Mouse (Mus musculus) small intestine, adult 2 months (tissue): ENCODE measurements around the gene Scimp. TPM values are rescaled to one million over a fixed set of nuclear protein-coding genes. Genes with fewer than 3 reads are reported as not detected.

Source experiments
- H3K27ac ChIP-seq: fragments of 200-500 bp; 2 replicates; pipeline ENCODE4 v1.5.1; 2012; ENCODE audit warnings: low read depth, low read length, control low read depth, inconsistent platforms; ENCODE audit not compliant: insufficient read depth
- H3K27me3 ChIP-seq: fragments of 200-500 bp; 2 replicates; pipeline ENCODE4 v1.6.1; 2012; ENCODE audit warnings: mild to moderate bottlenecking, moderate library complexity, low read length, inconsistent platforms; ENCODE audit not compliant: control insufficient read depth, insufficient read depth
- H3K36me3 ChIP-seq: fragments of 200-500 bp; 2 replicates; pipeline ENCODE4 v1.6.1; 2012; ENCODE audit warnings: mild to moderate bottlenecking, low read length, control low read depth, inconsistent platforms; ENCODE audit not compliant: control insufficient read depth, insufficient read depth
- H3K4me1 ChIP-seq: fragments of 200-500 bp; 2 replicates; pipeline ENCODE4 v1.6.1; 2012; ENCODE audit warnings: low read length, inconsistent platforms, mixed read lengths; ENCODE audit not compliant: control insufficient read depth, insufficient read depth, insufficient read length
- H3K4me3 ChIP-seq: fragments of 200-500 bp; 2 replicates; pipeline ENCODE4 v1.5.1; 2012; ENCODE audit warnings: low read depth, mild to moderate bottlenecking, control low read depth, inconsistent platforms, low read length, moderate library complexity
- CTCF ChIP-seq: fragments of 200-500 bp; IDR thresholded peaks from 2 replicates; pipeline ENCODE4 v1.5.1; 2012; ENCODE audit warnings: low read depth, mild to moderate bottlenecking, control low read depth, inconsistent platforms, low read length, moderate library complexity, mixed read lengths; ENCODE audit not compliant: insufficient replicate concordance, insufficient read length; ENCODE audit errors: extremely low read depth
- POLR2A ChIP-seq: fragments of 200-500 bp; IDR thresholded peaks from 2 replicates; pipeline ENCODE4 v1.6.1; 2012; ENCODE audit warnings: low read depth, mild to moderate bottlenecking, control low read depth, inconsistent platforms, low read length, moderate library complexity
- WGBS: fragments of 180-500 bp; shearing (Covaris S2); methylation state at CpG from one replicate; pipeline ENCODE4 v1.1.7; 2018; 5-methylcytosine and 5-hydroxymethylcytosine counted together
- polyA plus RNA-seq: library from polyadenylated mRNA; depleted of rRNA; stranded (reverse); fragments of >200 nt; gene quantifications from 2 replicates; pipeline ENCODE4 v1.2.3, GENCODE M21; 2012

Scimp gene
- polyA plus RNA-seq, 1 experiment: 0.94 TPM

DNA sequence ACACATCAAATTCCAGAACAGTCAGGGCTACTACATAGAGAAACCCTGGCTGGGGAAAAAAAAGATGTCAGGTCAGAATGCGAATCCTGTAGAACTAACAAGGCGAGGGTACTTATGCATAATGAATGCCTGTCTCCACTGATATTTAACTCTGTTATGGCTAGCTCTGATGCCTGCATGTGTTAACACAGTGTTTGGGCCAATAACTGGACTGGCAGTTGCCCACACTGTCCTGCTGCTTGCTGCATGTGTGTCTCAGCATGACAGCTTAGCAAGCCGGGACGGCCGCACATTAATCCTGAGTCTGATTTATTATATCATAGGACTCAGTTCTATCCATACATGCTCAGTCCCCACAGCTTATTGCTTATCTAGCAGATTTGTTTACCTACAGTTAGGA is 1.3 kb downstream of the Scimp start:
- H3K4me1 ChIP-seq: 0 out of 2 replicates have a peak, but pooled peaks cover 1% of the 10 kb centered on the region
- H3K27me3 ChIP-seq: no peaks in the 10 kb centered on the region
- 78% methylated on average over 5 of the region's 5 CpGs for WGBS
- H3K4me3 ChIP-seq: no peak overlapping the region
- H3K36me3 ChIP-seq: no peaks in the 10 kb centered on the region
- TF ChIP-seq POLR2A (no peak), CTCF (no peak)
- no peak overlapping the region for H3K27ac ChIP-seq

DNA sequence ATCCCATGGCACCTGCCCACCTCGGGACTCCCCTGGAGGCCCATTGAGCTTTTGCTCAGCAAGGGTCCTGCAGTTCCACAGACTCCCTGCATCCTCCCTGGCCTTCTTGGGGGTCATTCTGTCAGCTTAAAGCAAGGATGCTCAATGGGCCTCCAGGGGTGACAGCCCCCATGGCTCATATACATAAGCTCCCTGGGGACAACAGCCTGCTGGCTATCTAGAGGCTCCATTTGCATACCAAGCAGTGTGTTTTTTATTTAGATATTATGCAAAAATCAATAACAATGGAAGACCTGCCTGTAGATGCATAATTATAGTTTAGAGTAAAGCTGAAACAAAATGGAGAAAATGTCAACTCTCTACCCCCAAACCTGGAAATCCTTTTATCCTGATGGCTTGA is 3.4 kb downstream of the Scimp start:
- TF ChIP-seq CTCF (no peak), POLR2A (no peak)
- H3K36me3 ChIP-seq: no peaks in the 10 kb centered on the region

DNA sequence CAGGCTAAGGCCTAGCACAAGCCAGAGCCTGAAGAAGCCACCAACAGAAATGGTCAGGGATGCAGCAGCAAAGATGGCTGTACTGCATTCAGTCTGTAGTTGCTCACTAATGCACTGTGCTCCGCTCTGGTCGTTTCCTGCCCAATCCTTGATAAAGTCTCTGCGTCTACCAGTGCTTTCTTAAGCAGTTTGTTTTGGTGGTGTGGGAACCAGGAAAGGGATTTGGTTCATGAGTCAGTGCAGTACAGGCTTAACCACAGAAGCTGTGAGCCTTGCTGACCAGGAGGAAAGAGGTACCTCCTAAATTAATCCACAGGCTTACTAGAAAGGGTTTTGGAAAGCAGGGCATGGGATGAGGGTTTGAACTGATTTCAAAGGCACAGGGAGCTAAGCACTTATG is 4.3 kb downstream of the Scimp start:
- H3K27ac ChIP-seq: no peak overlapping the region
- TF ChIP-seq CTCF (no peak), POLR2A (no peak)
- 67% methylated on average over 3 of the region's 3 CpGs for WGBS
- H3K27me3 ChIP-seq: no peaks in the 10 kb centered on the region
- peaks cover 2% of the 10 kb centered on the region; the same call in 1 of the 2 replicates for H3K4me1 ChIP-seq
- no peaks in the 10 kb centered on the region for H3K36me3 ChIP-seq
- H3K4me3 ChIP-seq: no peak overlapping the region

More for the DNA sequence above, 3.4 kb downstream of the Scimp start:
- Histone ChIP-seq H3K4me3 (no peak overlapping the region), H3K4me1 (peaks cover 2% of the 10 kb centered on the region; the same call in 1 of the 2 replicates), H3K27me3 (no peaks in the 10 kb centered on the region), H3K27ac (no peak overlapping the region)
- 37% methylated on average over 1 of the region's 1 CpGs for WGBS

DNA sequence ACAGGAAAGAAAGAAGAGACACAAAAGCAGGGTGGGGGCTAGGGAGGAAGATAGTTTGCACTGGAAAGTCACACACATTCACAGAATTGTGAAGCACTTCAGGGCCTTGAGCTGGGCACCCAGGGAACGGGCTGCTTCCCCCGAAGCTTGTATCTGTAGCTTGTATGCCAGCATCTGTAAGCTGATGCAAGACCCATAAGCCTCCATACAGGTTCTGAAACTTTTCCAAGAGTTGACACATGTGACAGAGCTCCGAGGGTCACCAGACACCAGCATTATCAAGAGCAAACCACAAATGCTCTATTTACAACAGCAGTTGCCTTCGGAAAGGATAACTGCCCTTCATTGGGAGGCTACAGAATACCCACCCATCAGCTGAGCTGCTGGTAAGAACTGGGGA is 4.8 kb downstream of the Scimp start:
- H3K36me3 ChIP-seq: no peaks in the 10 kb centered on the region
- TF ChIP-seq CTCF (no peak), POLR2A (no peak)
- peaks cover 2% of the 10 kb centered on the region; the same call in 1 of the 2 replicates for H3K4me1 ChIP-seq
- no peaks in the 10 kb centered on the region for H3K27me3 ChIP-seq
- H3K27ac ChIP-seq: no peak overlapping the region
- H3K4me3 ChIP-seq: no peak overlapping the region
- 87% methylated on average over 4 of the region's 4 CpGs for WGBS

DNA sequence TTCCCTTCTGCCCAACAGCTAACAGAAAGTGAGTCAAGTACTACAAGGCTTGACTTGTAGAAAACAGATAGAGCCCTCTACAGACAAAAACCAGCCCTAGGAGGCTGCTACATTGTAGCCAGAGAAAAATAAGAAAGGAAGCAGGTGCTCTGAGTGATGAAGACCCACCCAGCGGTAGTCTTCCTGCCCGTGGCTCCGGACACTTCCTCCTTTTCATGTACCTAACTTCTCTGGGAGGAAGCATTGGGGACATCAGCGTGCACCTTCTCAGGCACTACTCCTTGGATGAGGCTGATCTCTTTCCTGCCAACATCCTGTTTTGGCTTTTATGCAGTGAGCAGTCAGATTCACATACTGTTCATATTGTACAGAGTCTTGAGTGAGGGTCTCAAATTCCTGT is 5.7 kb downstream of the Scimp start:
- no peak overlapping the region for H3K27ac ChIP-seq
- 55% methylated on average over 4 of the region's 4 CpGs for WGBS

DNA sequence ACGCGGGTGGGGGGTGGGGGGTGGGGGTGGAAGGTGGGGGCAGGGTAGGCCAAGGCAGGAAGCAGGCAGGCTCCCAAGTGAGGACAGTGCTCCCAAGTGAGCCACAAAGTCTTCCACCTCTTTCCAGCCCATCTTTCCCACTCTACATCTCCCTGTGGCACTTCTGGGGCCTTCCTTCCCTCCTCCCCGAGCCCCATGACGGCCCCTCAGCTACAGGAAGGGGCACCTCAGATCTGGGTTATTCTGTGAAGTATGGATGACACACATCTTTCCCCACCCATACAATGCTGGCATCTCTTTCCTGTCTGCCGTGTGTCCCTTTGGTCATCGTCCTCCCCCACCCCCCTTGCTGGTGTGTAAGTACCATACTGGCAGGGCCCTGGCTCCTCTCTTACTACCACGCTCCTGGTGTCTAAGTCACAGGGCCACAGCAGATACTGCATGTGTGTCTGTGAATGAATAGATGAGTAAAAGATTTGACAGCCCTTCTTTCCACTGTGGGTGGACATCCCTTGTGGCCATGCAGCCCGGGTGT is 6.7 kb downstream of the Scimp start:
- WGBS: 67% methylated on average over 8 of the region's 8 CpGs
- TF ChIP-seq CTCF (no peak), POLR2A (no peak)
- peak overlapping the region; percentile 68 for H3K27ac ChIP-seq
- H3K36me3 ChIP-seq: no peaks in the 10 kb centered on the region
- H3K27me3 ChIP-seq: no peaks in the 10 kb centered on the region
- H3K4me1 ChIP-seq: peaks cover 2% of the 10 kb centered on the region; the same call in 1 of the 2 replicates
- H3K4me3 ChIP-seq: no peak overlapping the region

More for the DNA sequence above, 5.7 kb downstream of the Scimp start:
- H3K27me3 ChIP-seq: no peaks in the 10 kb centered on the region
- no peak for TF ChIP-seq CTCF
- no peak for TF ChIP-seq POLR2A
- H3K4me1 ChIP-seq: peaks cover 2% of the 10 kb centered on the region; the same call in 1 of the 2 replicates
- no peak overlapping the region for H3K4me3 ChIP-seq
- H3K36me3 ChIP-seq: no peaks in the 10 kb centered on the region

DNA sequence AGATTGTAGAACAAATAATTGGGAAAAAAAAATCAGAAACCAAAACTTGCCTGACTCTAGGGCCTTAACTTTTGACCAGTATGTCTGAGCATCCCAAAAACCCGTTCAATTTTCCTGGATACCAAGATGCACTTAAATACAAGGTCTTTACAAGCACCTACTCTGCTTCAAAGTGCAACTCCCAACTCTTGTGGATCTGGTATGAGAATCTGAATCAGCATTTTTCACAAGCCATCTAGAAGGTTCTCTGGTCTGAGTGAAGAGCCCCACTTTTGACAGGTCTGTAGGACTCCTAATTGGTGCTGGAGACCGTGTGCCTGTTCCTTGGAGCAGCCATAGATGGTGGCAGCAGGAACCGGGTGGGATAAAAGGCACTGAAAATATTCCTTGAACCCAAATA is 8.0 kb downstream of the Scimp start:
- Histone ChIP-seq H3K4me3 (no peak overlapping the region), H3K4me1 (peaks cover 2% of the 10 kb centered on the region; the same call in 1 of the 2 replicates), H3K27me3 (no peaks in the 10 kb centered on the region), H3K27ac (peak overlapping the region; percentile 81), H3K36me3 (no peaks in the 10 kb centered on the region)
- no peak for TF ChIP-seq POLR2A
- 76% methylated on average over 3 of the region's 3 CpGs for WGBS

DNA sequence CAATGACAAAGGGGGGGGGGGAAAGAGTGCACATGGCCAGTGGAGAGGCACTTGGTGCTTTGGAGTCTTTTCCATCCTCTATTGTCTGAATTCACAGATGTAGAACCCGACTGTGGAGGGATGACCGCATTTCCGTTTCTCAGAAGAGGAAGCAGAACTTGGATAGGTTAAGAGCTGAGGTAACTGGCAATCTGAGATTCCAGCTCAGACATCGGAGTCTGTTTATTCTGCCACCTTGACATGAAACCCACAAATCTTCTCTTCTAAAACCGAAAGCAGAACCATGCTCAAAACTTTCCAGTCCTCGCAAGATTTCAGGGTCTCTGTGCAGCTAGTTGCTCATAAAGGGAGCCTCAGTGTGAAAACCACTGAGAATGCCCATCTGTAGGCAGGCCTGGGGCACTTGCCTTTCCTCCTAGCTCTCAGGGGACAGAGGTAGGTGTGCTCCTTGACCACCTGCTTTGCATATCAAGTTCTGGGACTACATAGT is 8.6 kb downstream of the Scimp start:
- Histone ChIP-seq H3K36me3 (no peaks in the 10 kb centered on the region), H3K4me1 (peaks cover 2% of the 10 kb centered on the region; the same call in 1 of the 2 replicates), H3K4me3 (no peak overlapping the region), H3K27ac (0 out of 2 replicates have a peak overlapping the region, but pooled peaks have one; percentile 31), H3K27me3 (no peaks in the 10 kb centered on the region)
- TF ChIP-seq POLR2A (no peak), CTCF (no peak)
- 65% methylated on average over 6 of the region's 6 CpGs for WGBS
